Mouse (Mus musculus) fibroblast of lung, adult 2 months (primary cell): ENCODE data around the gene Jmjd6.

ENCODE experiments used
- DNase-seq: peaks from one replicate; pipeline ENCODE4 v3.0.0-alpha.2; 2011; ENCODE audit warnings: low read depth

The Jmjd6 gene

DNA sequence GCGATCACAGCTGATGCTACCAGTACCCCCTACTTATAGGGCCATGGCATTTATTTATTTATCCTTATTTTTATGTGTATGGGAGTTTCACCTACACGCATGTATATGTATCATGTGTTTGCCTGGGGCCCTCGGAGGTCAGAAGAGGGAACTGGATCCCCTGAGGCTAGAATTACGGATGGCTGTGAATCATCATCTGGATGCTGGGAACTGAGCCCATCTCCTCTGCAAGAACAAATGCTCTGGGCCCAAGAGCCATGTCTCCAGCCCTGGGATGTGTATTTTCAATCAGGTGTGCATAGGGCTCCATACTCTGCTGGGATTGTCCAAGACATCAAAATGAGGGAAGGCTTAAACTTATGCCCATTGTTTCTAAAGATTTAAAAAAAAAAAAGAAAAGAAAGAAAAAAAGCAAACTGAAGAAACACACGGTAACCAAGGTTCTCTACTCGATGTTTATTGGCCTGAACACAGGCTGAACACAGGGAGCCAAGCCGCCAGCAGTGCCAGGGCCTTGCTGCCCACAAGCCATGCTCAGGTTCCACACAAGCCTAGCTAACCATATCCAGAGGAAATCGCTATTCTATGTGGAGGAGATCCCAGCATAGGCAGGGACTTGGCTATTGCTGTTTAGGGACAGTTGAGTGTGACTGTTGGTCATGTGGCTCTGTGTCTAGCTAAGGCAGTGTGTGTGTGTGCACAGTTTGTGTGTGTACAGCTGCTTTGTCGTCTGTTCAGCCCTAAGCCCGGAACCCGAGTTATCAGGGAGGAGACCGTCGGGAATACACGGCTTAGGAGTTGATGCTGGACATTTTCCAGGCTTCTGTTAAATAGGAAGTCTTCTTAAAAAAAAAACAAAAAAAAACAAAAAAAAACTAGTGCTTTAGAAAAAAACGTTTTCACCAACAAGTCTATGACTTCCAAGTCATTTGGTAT, 36.8 kb downstream of the Jmjd6 start:
- no peak for DNase-seq

DNA sequence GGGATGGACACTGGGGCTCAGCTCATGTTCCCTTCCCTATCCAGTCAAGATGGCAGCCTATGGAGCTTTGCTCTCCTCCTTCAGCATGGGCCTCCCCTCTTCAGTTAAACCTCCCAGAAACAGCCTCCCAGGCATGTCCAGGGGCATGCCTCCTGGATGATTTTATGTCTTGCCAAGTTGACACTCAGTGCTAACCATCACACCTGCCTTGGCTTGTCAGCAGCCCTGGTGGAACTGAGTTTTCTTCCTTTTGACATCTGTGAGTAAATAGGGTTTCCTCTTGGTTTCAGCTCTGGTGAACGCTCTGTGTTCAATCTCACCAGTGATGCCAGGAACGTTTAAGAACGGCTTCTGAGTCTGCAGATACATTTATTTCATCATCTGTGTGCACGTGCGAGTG, 40.5 kb downstream of the Jmjd6 start:
- DNase-seq, result no peak

DNA sequence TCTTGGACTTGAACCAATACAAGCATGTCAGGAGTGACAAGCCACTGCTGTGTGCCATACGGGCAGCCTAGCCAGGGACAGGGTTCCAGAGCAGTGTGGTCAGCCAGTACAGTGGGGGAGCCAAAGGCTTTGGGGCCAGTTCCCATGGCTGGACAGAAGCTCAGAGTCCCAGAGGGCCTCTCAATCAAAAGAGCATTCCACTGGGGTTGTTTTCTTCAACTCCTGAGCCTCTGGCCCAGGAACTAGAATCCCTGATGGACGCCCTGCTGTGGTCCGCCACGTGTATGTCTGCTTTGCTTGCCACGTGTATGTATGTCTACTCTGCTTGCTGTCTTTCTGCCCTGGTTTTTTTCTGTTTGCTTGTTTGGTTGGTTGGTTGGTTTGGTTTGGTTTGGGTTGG, 42.1 kb downstream of the Jmjd6 start:
- peak; percentile 60 for DNase-seq

DNA sequence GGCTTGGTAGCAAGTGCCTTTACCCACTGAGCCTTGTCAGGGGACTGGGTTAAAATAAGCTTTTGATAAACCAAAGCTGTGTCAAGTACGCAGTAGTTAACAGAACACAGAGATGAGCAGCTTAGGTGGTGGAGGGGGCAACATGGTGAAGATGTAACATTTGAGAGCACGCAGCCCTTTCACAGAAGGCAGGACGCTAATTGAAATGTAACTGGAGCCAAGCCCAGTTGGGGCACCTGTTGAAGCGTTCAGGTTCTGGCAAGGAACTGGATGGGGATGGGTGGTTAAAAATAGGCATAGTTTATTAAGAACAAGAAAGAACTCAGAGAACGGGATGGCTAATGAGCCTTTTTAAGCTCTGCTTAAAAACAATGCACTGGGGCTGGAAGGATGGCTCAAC, 43.9 kb downstream of the Jmjd6 start:
- DNase-seq, result no peak
